Mouse (Mus musculus) cerebellum, adult 2 months (tissue): ENCODE data around the gene Prr14l. TPM values are rescaled to one million over a fixed set of nuclear protein-coding genes. Genes with fewer than 3 reads are reported as not detected.
"Not testable (repeated sequence)": the region's sequence is repeated elsewhere in the genome, so short reads cannot be mapped to it uniquely, and the experiment has no call there.

Experiments
- DNase-seq, 2 experiments: peaks; one replicate each; pipeline ENCODE4 v3.0.0; 2021
- H3K27ac ChIP-seq: fragments of 200-500 bp; 2 replicates; pipeline ENCODE4 v1.5.1; 2012; ENCODE audit warnings: low read length, control low read depth, inconsistent platforms; ENCODE audit not compliant: insufficient read depth
- H3K27me3 ChIP-seq: fragments of 200-500 bp; 2 replicates; pipeline ENCODE4 v1.6.1; 2012; ENCODE audit warnings: inconsistent platforms, mild to moderate bottlenecking, low read length, moderate library complexity; ENCODE audit not compliant: control insufficient read depth, insufficient read depth
- H3K4me1 ChIP-seq: fragments of 200-500 bp; 2 replicates; pipeline ENCODE4 v1.6.1; 2011; ENCODE audit warnings: low read length; ENCODE audit not compliant: control insufficient read depth, insufficient read depth
- H3K4me3 ChIP-seq: fragments of 200-500 bp; replicated peaks from 2 replicates; pipeline ENCODE3; 2011; ENCODE audit warnings: mild to moderate bottlenecking, low read depth, low read length, control low read depth; ENCODE audit not compliant: insufficient read depth
- CTCF ChIP-seq: fragments of 200-500 bp; IDR thresholded peaks from 2 replicates; pipeline ENCODE4 v1.5.1; 2011; ENCODE audit warnings: low read depth, mild to moderate bottlenecking, control low read depth, low read length, moderate library complexity, borderline replicate concordance; ENCODE audit not compliant: insufficient read depth
- POLR2A ChIP-seq: fragments of 200-500 bp; IDR thresholded peaks from 2 replicates; pipeline ENCODE4 v1.6.1; 2011; ENCODE audit warnings: low read length, control low read depth, borderline replicate concordance; ENCODE audit not compliant: insufficient read depth
- WGBS: fragments of 180-500 bp; shearing (Covaris S2); methylation state at CpG from one replicate; pipeline ENCODE4 v1.1.7; 2018; 5-methylcytosine and 5-hydroxymethylcytosine counted together
- polyA plus RNA-seq: library from polyadenylated mRNA; depleted of rRNA; stranded (reverse); fragments of >200 nt; gene quantifications from 2 replicates; pipeline ENCODE4 v1.2.3, GENCODE M21; 2012

Gene Prr14l
- polyA plus RNA-seq, 1 experiment: 18.4 TPM

DNA sequence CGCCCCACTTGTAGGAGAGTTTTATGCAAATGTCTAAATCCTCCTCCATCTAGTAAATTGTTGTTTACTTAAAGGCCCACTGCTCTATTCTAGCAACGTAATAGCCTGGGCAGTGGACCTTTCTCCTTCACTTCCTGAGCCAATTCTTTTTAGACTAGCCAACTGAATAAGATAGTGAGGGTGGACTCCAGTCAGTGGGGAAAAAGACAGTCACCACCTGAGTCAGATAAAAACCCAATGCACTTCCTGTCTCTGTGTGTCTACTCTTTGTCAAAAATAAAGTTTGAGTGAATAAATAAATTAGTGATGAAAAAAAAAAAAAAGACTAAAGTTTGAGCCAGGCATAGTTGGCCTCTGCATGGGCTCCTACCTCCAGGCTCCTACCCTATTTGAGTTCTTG lies 94.4 kb downstream of the Prr14l start:
- H3K27ac ChIP-seq: no peak overlapping the region
- H3K27me3 ChIP-seq: no peaks in the 10 kb centered on the region
- H3K4me1 ChIP-seq: 0 out of 2 replicates have a peak, but pooled peaks cover 2% of the 10 kb centered on the region
- TF ChIP-seq POLR2A: no peak
- no peak overlapping the region for H3K4me3 ChIP-seq
- 86% methylated on average over 2 of the region's 2 CpGs for WGBS
- no peak for DNase-seq

DNA sequence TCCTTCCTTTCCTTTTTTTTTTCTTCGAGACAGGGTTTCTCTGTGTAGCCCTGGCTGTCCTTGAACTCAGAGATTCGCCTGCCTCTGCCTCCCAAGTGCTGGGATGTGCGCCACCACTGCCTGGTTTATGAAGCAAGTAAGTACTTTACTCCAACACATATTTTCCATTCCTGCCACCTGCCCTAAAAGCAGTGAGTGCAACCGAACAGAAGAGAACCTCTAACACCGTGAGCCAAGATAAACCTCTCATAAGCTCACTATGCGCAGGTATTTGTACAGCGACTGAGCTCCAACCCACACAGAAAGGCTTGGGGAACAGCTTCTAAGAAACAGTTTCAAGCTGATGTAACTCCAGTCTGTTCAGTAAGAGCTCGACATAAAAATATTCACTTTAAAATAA lies 97.9 kb downstream of the Prr14l start:
- no peak for DNase-seq
- H3K4me1 ChIP-seq: no peaks in the 10 kb centered on the region
- no peak overlapping the region for H3K27ac ChIP-seq
- TF ChIP-seq CTCF (no peak), POLR2A (no peak)
- 95% methylated on average over 8 of the region's 8 CpGs for WGBS
- no peak overlapping the region for H3K4me3 ChIP-seq
- no peaks in the 10 kb centered on the region for H3K27me3 ChIP-seq

DNA sequence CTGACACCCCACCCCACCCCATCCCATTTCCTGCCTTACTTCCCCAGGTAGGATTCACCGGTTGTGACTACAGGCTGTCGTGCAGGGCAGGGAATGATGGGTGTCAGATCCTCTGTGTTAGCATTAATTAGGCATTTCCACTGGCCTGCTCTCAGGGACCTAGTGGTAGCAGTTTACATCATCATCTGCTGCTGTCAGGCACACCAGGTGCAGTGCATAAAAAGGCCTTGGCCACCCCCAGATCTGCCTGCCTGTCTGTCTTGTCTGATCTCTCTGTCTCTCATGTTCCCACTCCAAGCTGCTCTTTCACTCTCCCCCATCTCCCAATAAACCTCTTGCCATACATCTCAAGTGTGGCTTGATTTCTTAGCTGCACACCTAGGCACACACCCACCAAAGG lies 102.3 kb downstream of the Prr14l start:
- Histone ChIP-seq H3K4me3 (no peak overlapping the region), H3K4me1 (no peaks in the 10 kb centered on the region), H3K27me3 (no peaks in the 10 kb centered on the region), H3K27ac (no peak overlapping the region)
- no peak for TF ChIP-seq CTCF
- TF ChIP-seq POLR2A: no peak
- WGBS: 36% methylated on average over 2 of the region's 2 CpGs
- no peak for DNase-seq

DNA sequence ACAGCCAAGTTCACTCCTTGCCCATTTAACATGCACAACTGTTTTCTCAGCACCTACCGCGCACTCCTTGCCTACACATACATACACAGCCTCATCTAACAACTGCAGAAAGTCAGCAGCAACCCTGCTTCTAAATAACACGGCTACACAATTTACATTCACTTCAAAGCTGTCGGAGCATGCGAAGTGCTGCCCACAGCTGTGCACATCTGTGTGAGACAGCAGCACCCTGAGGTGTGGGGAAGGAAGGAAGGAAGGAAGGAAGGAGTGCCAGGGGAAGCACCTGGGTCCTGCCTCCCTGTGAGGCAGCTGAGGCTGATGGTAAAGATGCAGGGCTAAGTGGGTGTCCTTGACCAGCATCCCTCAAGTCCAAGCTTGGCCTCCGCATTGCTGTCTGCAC lies 105.1 kb downstream of the Prr14l start:
- Histone ChIP-seq H3K27ac (no peak overlapping the region), H3K4me3 (no peak overlapping the region), H3K27me3 (no peaks in the 10 kb centered on the region), H3K4me1 (no peaks in the 10 kb centered on the region)
- 89% methylated on average over 6 of the region's 6 CpGs for WGBS
- DNase-seq: no peak
- TF ChIP-seq CTCF: no peak

DNA sequence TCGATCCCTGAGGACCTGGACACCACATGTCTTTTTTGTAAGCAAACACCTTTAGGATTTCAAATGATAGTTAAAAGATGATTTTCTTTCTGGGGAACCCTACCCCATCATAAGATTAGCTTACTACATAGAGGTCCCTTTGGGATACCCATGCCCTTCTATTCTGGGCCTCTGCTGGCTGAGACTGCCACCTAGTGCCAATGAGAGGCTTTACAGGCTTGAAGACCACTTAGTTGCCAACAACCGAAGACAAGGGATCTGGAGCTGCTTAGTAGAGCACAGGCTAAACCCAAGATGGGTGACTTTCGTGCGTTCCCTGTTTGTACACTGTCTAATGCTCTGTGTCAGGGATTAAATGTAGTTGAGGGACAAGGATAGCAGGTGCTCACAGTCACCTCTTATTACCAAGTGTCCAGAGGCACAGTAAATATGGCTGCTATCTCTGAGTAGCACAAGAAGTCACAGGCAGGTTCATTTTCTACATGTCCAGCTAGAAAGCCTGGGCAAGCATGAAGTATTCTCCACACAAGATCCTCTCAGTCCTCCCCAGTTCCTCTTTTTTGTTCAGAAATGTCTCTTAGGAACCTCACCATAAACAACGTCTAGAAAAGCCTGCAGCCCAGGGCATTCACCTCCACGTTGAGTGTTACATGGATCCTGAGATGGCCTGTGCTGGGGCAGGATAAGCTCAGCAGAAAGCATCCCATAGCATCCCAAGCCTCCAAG lies 106.2 kb downstream of the Prr14l start:
- H3K4me1 ChIP-seq: peaks cover 5% of the 10 kb centered on the region
- no peak for TF ChIP-seq POLR2A
- TF ChIP-seq CTCF: peak; percentile 89
- 65% methylated on average over 6 of the region's 6 CpGs for WGBS
- H3K27me3 ChIP-seq: no peaks in the 10 kb centered on the region
- H3K27ac ChIP-seq: no peak overlapping the region
- no peak overlapping the region for H3K4me3 ChIP-seq
- DNase-seq: peak; percentile 57 to 58

DNA sequence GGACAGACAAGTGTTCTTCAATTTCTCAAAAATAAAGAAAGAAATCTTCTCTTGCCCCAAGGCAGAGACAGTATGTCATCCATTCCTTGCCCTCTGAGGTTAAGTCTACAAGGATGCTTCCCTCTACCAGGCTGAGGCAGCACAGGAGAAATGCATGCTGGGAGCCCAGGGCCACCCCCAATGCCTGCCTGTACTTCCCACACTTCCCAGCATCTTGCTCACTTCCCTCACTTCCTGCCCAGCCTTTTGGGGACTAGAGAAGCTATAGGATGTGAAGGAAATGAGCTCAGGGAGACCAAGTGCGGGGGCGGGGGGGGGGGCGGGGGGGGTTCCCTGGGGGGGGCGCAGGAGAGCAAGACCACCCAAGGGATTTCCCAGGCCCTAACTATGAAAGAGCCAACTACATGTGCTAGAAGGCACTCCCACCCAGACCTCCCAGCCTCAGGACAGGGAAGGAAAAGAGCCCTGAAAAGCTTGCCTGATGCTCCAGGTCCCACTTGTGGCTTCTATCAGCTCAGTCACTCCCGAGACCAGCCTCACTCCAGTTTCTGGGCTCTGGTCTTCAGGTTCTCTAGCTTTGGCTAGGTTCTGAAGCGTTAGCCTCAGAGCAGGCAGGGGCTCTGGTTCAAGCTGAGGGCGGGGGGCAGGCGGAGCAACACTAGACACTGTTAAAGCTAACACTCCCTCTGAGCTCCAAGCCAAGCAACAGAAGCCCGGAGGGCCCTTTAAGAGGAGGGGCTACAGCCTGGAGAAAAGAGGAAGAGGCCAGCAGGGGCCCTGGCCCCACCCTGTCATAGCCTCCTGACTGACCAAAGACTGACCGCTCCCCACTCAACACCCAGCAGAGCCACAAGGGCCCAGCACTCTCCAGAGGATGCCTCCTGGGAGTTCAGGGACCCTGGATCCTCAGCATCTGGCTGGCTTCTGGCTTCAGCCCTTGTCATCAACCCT lies 108.1 kb downstream of the Prr14l start:
- Histone ChIP-seq H3K4me1 (peaks cover 21% of the 10 kb centered on the region), H3K27ac (no peak overlapping the region; the same call in 1 of the 2 replicates), H3K4me3 (peak overlapping the region; percentile 59), H3K27me3 (no peaks in the 10 kb centered on the region)
- WGBS: 30% methylated on average over 10 of the region's 10 CpGs
- TF ChIP-seq POLR2A (no peak), CTCF (no peak)
- DNase-seq: peak; percentile 37 to 54

DNA sequence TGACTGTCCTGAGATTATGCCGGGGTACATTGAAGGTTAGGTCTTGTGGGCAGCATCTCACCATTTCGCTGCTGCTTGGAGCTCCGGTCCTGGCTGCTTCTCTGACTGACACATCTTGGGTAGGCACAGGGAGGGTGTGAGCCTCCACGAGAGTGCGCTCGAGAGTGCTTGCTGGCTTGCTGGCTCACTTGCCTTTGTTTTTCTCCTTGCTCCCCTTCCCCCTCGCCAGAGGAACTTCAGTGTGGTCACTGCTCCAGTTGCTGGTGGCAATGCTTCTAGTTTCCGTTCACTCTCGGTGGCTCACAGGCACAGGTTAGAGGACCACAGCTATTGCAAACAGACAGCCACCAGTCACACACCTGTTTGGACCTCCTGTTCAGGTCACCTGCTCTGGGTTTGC lies 111.9 kb downstream of the Prr14l start:
- TF ChIP-seq POLR2A: peak; percentile 27; the same call in 1 of the 2 replicates
- TF ChIP-seq CTCF: peak; percentile 60; the same call in 1 of the 2 replicates
- Histone ChIP-seq H3K27me3 (no peaks in the 10 kb centered on the region), H3K4me1 (peaks cover 29% of the 10 kb centered on the region), H3K4me3 (peak overlapping the region; percentile 19), H3K27ac (peak overlapping the region; percentile 39)
- WGBS: 19% methylated on average over 9 of the region's 9 CpGs
- DNase-seq: peak; percentile 73 to 75

DNA sequence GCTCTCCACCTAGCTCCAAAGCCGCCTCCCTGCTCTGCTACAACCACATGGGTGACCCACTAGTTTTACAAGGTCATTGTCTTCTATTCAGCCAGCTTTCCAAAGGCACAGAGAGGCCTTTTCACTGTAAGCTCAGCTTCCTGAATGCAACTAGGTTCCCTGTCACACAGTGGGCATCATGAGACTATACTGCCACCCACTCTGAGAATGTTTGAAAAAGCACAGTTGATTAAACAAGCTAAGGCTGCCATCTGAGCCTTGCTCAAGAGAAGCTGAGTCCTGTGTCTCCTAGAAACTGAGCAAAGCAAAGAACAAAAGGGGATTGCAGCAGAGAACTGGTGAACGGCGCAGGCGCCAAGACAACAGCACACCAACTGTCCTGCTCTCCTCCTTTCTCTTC lies 112.7 kb downstream of the Prr14l start:
- H3K4me3 ChIP-seq, H3K27me3 ChIP-seq, DNase-seq: not testable (repeated sequence)
- WGBS: 82% methylated on average over 4 of the region's 4 CpGs
- Histone ChIP-seq H3K4me1 (peaks cover 29% of the 10 kb centered on the region), H3K27ac (peak overlapping the region; percentile 39)

DNA sequence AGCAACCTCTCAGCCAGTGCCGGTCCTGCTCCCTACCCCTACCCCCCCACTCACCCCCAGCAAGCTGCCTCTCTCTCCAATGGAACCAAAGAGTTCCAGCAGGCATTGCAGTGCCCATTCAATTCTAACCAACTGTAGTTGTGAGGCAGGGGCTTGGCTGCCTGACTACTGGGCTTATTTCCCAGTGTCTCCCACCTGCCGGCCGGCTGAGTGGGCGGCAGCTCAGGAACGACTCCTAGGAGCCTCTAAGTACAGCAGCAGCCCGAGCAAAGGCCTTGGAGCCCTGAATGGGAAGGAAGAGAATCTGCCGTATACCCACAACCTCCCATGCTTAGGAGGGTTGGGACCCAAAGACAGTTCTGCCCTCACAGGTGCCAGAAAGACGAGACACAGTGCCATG lies 113.2 kb downstream of the Prr14l start:
- H3K27ac ChIP-seq, DNase-seq, H3K27me3 ChIP-seq, H3K4me3 ChIP-seq: not testable (repeated sequence)
- peaks cover 30% of the 10 kb centered on the region for H3K4me1 ChIP-seq
- WGBS: 25% methylated on average over 8 of the region's 8 CpGs
